Mouse (Mus musculus) liver (tissue): ENCODE results near the gene Myh3.

ENCODE experiments used
- DNase-seq: peaks from one replicate; pipeline ENCODE4 v3.0.0-alpha.2; 2020; ENCODE audit warnings: mixed read lengths

The Myh3 gene

GRCm38 (mm10) chr11:67106973-67107372 lies 28.9 kb downstream of the Myh3 start:
- no peak for DNase-seq

DNA sequence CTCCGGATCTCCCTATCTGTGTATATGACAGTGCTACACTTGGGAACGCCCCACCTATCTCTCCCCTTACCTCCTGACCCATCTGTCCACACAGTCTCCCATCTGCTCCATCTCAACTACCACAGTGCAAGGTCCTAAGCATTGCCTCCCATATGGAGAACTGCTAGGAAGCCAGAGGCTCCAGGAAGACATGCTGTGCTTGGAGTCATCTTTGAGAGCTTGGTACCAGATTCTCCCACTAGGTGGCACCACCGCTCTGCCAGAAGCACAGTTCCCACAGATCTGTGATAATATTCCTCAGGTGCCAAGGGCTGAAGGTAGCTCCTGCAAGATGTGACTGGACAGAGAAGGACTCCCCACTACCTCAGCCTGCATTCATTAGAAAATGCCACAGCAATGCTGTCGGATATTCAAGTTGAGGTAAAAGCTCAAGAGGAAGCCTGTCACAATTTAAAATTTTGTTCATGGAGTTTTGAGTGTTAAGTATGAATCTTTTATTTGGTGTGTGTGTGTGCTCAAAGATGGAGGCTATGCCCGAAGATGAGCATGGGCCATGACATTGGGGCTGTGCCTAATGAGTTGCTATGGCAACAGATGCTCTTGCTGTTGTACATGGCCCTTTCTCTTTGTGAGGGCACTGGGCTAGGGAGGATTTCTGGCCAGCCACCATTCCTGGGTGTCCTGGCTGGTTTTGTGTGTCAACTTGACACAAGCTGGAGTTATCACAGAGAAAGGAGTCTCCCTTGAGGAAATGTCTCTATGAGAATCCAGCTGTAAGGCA lies 32.3 kb downstream of the Myh3 start:
- peak; percentile 61 for DNase-seq

GRCm38 (mm10) chr11:67112019-67112850 lies 34.1 kb downstream of the Myh3 start:
- peak; percentile 63 for DNase-seq

GRCm38 (mm10) chr11:67112851-67113202 lies 34.7 kb downstream of the Myh3 start:
- peak; percentile 67 for DNase-seq

GRCm38 (mm10) chr11:67113381-67113780 lies 35.3 kb downstream of the Myh3 start:
- DNase-seq: no peak

GRCm38 (mm10) chr11:67114261-67114660 lies 36.2 kb downstream of the Myh3 start:
- no peak for DNase-seq

DNA sequence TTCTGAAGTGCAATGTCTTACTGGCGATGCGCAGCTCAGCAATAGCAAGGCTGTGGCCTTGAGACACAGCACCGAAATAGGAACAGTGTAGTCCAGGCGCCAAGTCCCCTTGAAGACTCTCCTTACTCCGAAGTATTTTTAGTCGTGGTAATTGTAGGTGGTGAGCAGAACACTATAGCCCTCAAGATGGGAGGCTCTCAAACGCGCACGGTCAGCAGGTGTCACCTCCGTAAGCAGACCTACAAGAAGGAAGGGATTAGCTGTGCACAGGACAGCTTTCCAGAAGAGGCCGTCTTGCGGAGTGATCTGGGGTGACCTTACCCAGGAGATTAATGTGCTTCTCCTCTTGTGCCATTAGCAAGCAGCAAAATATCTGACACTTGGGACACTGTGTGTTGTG lies 36.8 kb downstream of the Myh3 start:
- no peak for DNase-seq

DNA sequence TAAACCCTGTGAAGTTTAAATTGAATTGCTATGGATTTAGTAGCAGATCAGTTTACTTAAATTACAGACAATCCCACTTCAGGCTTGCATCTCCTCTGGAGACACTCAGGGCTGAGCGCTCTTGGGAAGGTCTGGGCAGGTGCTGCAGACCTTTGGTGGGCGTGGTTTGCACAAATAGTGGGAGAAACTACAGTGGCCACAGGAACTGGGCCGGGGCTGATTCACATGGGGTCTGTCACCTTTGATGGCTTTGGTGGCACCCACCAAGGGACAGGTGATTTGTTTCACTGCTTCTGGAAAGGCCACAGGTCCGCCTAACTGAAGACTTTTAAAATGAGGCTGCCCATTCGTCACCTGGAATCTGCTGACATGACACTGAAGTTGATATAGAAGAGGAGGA lies 38.6 kb downstream of the Myh3 start:
- DNase-seq: no peak

GRCm38 (mm10) chr11:67119539-67120070 lies 41.5 kb downstream of the Myh3 start:
- no peak for DNase-seq

DNA sequence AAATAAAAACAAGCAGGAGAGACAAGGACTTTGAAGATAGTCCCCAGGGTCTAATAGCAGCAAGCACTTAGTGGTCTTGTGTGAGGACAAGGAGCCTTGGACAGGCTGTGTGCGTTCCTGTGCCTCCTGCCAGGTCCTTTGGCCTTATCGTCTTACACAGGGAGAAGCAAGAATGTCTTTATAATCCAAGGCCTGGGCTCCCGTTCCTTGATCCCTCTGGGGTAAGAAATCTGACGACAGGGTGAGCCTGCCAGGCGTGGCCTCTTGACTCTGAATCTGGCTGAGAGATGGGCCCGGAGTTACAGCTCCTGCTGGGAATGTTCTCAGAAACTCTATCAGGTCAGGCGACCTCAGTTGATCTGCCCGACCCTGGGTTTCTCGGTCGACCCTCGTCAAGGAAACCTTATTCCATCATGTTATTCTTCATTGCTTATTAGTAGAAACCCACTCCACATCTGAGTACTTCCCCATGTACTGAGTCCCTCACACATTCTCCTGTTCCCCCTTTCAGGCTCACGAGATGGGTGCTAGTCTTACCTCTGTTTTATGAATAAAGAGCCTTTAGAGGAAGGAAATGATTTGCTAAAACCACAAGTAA lies 42.7 kb downstream of the Myh3 start:
- no peak for DNase-seq

- no peak for DNase-seq
These were observed 46.8 kb downstream of the Myh3 start for GRCm38 (mm10) chr11:67124943-67125342.

DNA sequence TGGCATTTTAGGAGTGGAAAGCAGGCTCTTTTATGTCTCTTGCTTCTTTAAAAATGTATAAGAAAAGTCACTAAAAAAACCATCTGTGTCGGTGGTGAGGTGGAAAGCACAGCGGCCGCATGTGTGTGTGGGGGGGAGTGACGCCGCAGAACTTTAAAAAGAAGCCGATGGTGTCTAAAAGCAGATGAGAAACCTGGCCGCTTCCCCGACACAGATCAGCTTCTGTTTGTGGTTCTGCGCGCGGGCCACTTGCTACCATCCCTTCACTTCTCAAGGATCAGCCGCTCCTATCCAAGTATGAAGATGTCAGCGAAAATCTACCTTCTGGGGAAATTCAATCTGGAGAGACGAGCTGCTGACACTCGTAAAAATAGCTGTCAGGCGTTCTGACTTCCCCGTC lies 47.3 kb downstream of the Myh3 start:
- no peak for DNase-seq

DNA sequence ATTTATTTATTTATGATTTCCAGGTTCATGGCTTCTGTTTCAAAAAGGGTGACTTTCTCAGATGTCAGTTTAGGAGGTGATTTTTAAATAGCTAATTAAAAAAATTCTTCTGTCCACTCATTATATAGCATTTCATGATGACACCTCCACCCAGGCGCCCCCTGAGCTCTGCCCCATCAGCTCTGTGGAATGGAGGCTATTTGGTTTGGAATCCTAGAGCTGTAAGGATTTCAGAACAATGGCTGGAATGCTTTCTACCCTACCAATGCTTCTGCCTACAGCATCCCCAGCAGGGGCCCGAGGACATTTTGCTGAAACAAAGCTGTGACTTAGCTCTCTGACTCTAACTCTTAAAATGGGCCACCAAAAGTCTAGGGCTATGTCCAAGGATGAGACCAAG lies 55.4 kb downstream of the Myh3 start:
- DNase-seq: no peak

- DNase-seq: no peak
These were observed 56.6 kb downstream of the Myh3 start for GRCm38 (mm10) chr11:67134654-67135053.

- no peak for DNase-seq
These were observed 57.4 kb downstream of the Myh3 start for GRCm38 (mm10) chr11:67135532-67135931.

DNA sequence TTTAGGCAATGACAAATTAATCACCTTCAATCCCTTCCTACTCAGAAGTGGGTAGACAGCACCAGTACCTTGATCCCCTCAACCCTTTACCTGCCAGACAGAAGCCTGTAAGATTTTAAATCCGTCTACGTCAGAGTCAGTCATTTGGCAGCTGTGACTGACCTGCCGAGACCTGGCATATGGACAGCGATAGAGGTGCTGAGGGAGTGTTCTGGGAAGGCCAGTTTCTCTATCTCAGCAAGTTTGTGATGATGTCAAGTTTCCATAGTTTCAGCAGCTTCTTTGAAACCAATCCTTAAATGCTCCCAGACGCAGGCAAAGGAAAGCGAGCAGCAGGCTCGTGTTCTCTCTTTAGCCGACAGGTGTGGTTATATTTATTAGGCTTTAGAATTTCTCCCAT lies 61.5 kb downstream of the Myh3 start:
- DNase-seq: no peak

- no peak for DNase-seq
These were observed 62.1 kb downstream of the Myh3 start for GRCm38 (mm10) chr11:67140175-67140574.

- no peak for DNase-seq
These were observed 62.9 kb downstream of the Myh3 start for GRCm38 (mm10) chr11:67141031-67141430.

DNA sequence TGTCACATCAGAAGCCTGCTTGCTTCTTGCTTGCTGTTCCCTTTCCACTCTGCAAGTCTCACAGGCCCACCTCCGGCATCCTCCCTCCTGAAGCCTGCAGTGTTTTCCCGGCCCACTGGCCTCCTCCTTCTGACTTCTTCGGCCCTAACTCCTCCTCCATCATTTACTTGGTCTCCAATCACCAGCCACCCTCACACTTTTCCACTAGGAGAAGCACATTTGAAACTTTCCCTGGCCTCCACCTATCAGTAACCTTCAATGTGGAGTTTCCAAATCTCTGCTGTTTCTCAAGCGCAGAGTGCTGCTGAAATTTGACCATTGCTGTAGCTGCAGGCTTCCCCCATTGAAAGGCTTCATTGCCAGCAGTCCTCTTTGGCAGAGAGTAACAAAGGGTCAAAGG lies 63.9 kb downstream of the Myh3 start:
- DNase-seq: no peak

DNA sequence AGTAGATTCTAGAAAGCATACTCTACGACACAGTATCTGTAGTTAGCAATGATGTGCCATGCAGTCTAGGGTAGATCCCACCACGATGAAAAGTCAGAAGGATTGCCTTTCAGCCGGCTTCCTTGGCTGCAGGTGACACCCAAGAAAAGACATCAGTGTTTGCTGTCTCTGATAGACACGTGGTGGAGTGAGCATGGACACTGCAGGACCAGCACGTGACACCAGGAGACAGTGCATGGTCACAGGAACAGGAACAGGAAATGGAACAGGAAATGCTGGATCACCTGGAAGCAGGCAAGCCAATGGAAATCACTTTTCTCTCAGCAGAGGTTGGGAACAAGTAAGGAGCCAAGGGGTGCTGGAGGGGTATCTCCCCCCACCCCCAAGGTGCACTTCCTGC lies 65.0 kb downstream of the Myh3 start:
- DNase-seq: no peak

DNA sequence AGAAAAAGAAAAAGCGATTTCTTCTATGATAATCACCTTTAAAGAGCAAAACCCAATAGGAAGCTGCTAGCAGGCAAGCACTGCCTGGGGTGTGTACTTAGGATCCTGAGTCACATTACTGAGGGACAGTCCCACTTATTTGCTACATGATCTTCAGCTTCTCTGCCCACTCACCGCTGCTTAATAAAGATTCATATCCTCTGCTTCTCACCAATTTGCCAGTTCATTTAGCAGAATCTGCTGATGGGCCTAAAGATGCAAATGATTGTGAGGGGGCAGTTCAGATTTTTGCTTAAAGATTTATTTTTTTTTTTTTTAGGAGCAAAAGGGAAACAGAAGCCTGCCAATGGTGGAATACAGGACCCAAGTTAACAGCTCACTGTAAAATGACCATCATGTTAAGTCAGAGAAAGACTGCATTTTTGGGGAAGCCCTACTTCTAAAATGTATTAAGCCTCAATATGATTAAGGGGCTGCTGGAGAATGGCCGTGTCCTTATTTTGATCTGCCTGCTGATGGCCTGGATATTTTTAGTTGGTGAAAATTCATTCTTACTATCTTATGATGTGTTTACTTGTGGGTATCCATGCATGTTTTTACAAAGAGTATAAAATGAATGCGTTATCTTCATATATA lies 65.9 kb downstream of the Myh3 start:
- DNase-seq: no peak

- DNase-seq: no peak
These were observed 66.6 kb downstream of the Myh3 start for GRCm38 (mm10) chr11:67144559-67145265.
